8 mouse cellular contexts compared by ENCODE assay signal in genomic region chr12:33314924-33315643, GRCm38 (mm10).
DNase-seq lines count a peak whose midpoint lies in the region; ATAC-seq and TF ChIP-seq lines count a peak whose summit lies in the region.

No protein-coding gene starts in this region.

- H3K27ac ChIP-seq in intestine, postnatal 0 days (ENCODE audit: low read depth, low read length) = peak overlapping the region; percentile 70; the same call in 1 of the 2 replicates
- peak overlapping the region; percentile 81 for H3K27ac ChIP-seq in macrophage

- intact Hi-C loops in gastrocnemius, postnatal 36 days (cut with DNase I) = no loop called here

- no peak for TF ChIP-seq CTCF in intestine, postnatal 0 days (IDR thresholded peaks at IDR 0.05; ENCODE audit: low read depth)

- 63% methylated on average over 16 of the region's 16 CpGs for WGBS in intestine, postnatal 0 days
- WGBS in macrophage (ENCODE audit: missing documents) = 3% methylated on average over 14 of the region's 16 CpGs

- no peaks in the 10 kb centered on the region for H3K9me3 ChIP-seq in intestine, postnatal 0 days (ENCODE audit: control insufficient read depth)

- H3K27me3 ChIP-seq in intestine, postnatal 0 days (replicated peaks; ENCODE audit: control insufficient read depth, insufficient read depth, low read length) = no peaks in the 10 kb centered on the region

- no peak overlapping the region for H3K4me3 ChIP-seq in intestine, postnatal 0 days (ENCODE audit: low read depth, low read length)
- peak overlapping the region; percentile 58 for H3K4me3 ChIP-seq in macrophage (ENCODE audit: inconsistent target)

- ATAC-seq in intestine, postnatal 0 days = peak; percentile 94

- H3K9ac ChIP-seq in intestine, postnatal 0 days (ENCODE audit: low read depth, low read length) = no peak overlapping the region

- H3K4me1 ChIP-seq in intestine, postnatal 0 days (replicated peaks; ENCODE audit: control insufficient read depth, insufficient read depth, low read length) = peaks cover 18% of the 10 kb centered on the region

- H3K79me2 ChIP-seq in macrophage (ENCODE audit: inconsistent target) = peaks cover 76% of the 10 kb centered on the region

- peak overlapping the region; percentile 42 for H3K4me2 ChIP-seq in intestine, postnatal 0 days (replicated peaks; ENCODE audit: low read depth)

- H3K36me3 ChIP-seq in intestine, postnatal 0 days (ENCODE audit: control insufficient read depth, insufficient read depth) = no peaks in the 10 kb centered on the region
- H3K36me3 ChIP-seq in macrophage (ENCODE audit: inconsistent target) = no peaks in the 10 kb centered on the region; the same call in 1 of the 2 replicates

- peak; percentile 78 to 80 for DNase-seq in CD8-positive naive resting alpha-beta T cell, adult 2 months (ENCODE audit: low read depth in 2 of 2, low spot score in 2 of 2)
- peak; percentile 56 for DNase-seq in c-Kit-positive CD71-positive TER-119-negative erythroid progenitor cells, embryonic 14.5 days (ENCODE audit: low read depth)
- peak; percentile 75 to 85 for DNase-seq in thymus, postnatal 36 days
- no peak for DNase-seq in right cerebral cortex, postnatal 4 days
- DNase-seq in left cerebral cortex, adult 11 months (ENCODE audit: low spot score) = no peak
- DNase-seq in gastrocnemius, postnatal 36 days = no peak

Comparison
In these comparisons a context has a peak if more than half of its experiments do, and no peak if none do; other contexts are left out.
1. DNase-seq: peak in CD8-positive naive resting alpha-beta T cell, adult 2 months (2 of 2), c-Kit-positive CD71-positive TER-119-negative erythroid progenitor cells, embryonic 14.5 days (single experiment) and thymus, postnatal 36 days (2 of 2); none in right cerebral cortex, postnatal 4 days (single experiment), left cerebral cortex, adult 11 months (single experiment) and gastrocnemius, postnatal 36 days (0 of 2).